Mouse (Mus musculus): ENCODE measurements around the gene Grn. TPM values are rescaled to one million over a fixed set of nuclear protein-coding genes. Genes with fewer than 3 reads are reported as not detected.

Grn gene
- polyA plus RNA-seq, 1 experiment from 2014 or later: 215 TPM

DNA sequence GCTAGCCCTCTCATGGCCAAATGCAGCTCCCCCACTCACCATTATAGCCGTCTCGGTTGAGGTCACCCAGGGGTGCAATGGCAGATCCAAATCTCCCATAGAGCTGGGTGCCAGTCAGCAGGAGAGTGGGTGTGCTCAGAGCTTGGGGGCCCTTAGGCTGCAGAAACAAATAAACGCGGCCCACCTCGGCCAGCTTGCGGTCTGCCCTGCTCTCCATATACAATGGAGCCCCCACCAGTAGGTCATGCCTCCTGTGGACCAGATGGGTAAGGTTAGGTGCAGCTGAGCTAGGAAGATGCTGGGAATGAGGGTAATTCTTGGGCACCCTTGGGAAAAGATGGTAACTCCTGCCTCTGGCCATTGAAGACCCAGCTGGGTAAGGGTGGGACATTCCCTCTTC is 34.8 kb downstream of the Grn start:
- H3K36me3 ChIP-seq (ENCODE audit: insufficient read depth, low read length): no peaks in the 10 kb centered on the region
- H3K4me1 ChIP-seq (ENCODE audit: insufficient read depth, low read depth, low read length): peaks cover 8% of the 10 kb centered on the region; the same call in 1 of the 2 replicates
- no peak overlapping the region for H3K4me2 ChIP-seq (replicated peaks; ENCODE audit: low read depth, low read length)
- TF ChIP-seq EP300 (IDR thresholded peaks at IDR 0.05) (no peak), CTCF (IDR thresholded peaks at IDR 0.05) (no peak)
- 85% methylated on average over 6 of the region's 6 CpGs for WGBS
- H3K27me3 ChIP-seq (replicated peaks; ENCODE audit: insufficient read depth, low read length): no peaks in the 10 kb centered on the region
- ATAC-seq (no peak), DNase-seq (ENCODE audit: low spot score) (no peak)
- H3K27ac ChIP-seq (ENCODE audit: low read length): no peak overlapping the region
- no peak overlapping the region for H3K9ac ChIP-seq (replicated peaks; ENCODE audit: low read depth)
- no peak overlapping the region for H3K4me3 ChIP-seq (ENCODE audit: low read depth, low read length)
- H3K9me3 ChIP-seq (ENCODE audit: low read length): no peaks in the 10 kb centered on the region

DNA sequence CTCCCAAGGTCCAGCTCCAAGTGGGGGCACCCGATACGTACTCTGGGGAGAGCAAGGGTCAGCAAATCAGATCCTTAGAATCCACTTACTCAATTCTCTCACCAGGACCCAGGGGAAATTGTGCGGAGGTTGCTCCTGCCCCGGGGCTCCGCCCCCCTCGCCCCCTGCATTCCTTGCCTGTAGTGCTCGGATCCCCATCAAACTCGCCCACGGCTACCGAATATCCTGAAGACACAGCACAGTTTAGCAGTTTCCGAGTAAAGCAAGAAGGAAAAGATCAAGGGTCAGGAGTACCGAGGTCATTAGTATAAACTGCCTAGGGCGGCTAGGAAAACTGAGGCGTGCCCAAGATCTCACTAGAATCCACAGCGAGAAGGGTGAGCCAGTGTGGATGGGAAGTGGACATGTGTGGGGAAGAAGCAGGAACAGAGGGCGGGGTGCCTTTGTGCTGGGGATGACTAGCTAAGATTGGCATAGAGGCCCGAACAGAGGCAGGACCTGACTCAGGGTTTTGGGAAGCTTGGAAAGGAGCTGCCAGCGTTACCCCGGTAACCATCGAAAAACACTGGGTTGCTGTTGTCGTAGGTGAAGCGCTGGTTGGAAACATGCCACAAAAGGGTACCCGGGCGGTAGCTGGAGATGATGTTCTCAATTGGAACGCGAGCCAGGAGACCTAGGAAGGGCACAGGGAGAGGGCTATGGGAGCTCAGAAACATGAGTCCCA is 35.8 kb downstream of the Grn start:
- Histone ChIP-seq H3K9me3 (ENCODE audit: low read length) (no peaks in the 10 kb centered on the region), H3K4me3 (ENCODE audit: low read depth, low read length) (no peak overlapping the region), H3K4me2 (replicated peaks; ENCODE audit: low read depth, low read length) (no peak overlapping the region), H3K27ac (ENCODE audit: low read length) (no peak overlapping the region), H3K36me3 (ENCODE audit: insufficient read depth, low read length) (no peaks in the 10 kb centered on the region), H3K9ac (replicated peaks; ENCODE audit: low read depth) (no peak overlapping the region), H3K27me3 (replicated peaks; ENCODE audit: insufficient read depth, low read length) (no peaks in the 10 kb centered on the region), H3K4me1 (ENCODE audit: insufficient read depth, low read depth, low read length) (peaks cover 8% of the 10 kb centered on the region; the same call in 1 of the 2 replicates)
- DNase-seq (ENCODE audit: low spot score) (peak; percentile 87), ATAC-seq (peak; percentile 29)
- TF ChIP-seq EP300 (IDR thresholded peaks at IDR 0.05): no peak
- no peak for TF ChIP-seq CTCF (IDR thresholded peaks at IDR 0.05)
- WGBS: 18% methylated on average over 26 of the region's 26 CpGs

DNA sequence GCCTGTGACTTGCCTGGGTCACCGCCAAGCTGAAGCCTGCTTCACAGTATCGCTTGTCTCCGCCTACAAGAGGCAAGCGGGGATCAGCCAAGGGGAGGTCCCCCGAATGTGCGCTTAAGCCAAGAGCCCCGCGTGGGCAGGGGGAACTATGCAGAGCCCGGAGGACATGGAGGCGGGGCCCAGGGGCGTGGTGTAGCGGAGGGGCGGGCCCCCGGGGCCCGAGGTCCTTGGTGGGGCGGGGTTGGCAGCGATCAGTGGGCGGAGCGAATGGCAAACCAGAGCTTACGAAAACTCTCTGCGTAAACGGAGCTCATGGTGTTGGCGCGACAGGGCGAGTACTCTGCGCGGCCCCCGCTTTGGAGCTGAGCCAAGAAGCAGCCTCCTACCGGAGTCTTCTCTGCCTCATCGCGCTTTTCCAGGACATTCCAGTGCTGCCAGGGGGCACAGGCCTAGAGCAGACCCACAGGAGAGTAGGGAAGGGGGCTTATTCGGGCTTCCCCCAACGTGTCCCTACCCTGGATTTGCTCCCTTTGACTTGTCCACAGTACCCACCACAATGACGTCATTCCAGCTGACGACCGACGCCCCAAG is 37.0 kb downstream of the Grn start:
- Histone ChIP-seq H3K9ac (replicated peaks; ENCODE audit: low read depth) (no peak overlapping the region), H3K36me3 (ENCODE audit: insufficient read depth, low read length) (no peaks in the 10 kb centered on the region), H3K9me3 (ENCODE audit: low read length) (no peaks in the 10 kb centered on the region), H3K27me3 (replicated peaks; ENCODE audit: insufficient read depth, low read length) (no peaks in the 10 kb centered on the region), H3K27ac (ENCODE audit: low read length) (peak overlapping the region; percentile 72), H3K4me1 (ENCODE audit: insufficient read depth, low read depth, low read length) (peaks cover 8% of the 10 kb centered on the region; the same call in 1 of the 2 replicates), H3K4me3 (ENCODE audit: low read depth, low read length) (peak overlapping the region; percentile 35), H3K4me2 (replicated peaks; ENCODE audit: low read depth, low read length) (peak overlapping the region; percentile 90)
- 0 out of 2 replicates have a peak, but pooled peaks have one; percentile 19 for TF ChIP-seq EP300 (IDR thresholded peaks at IDR 0.05)
- peak; percentile 32 for TF ChIP-seq CTCF (IDR thresholded peaks at IDR 0.05)
- WGBS: under 1% methylated on average over 37 of the region's 37 CpGs
- DNase-seq (ENCODE audit: low spot score) (peak; percentile 99), ATAC-seq (peak; percentile 97)

DNA sequence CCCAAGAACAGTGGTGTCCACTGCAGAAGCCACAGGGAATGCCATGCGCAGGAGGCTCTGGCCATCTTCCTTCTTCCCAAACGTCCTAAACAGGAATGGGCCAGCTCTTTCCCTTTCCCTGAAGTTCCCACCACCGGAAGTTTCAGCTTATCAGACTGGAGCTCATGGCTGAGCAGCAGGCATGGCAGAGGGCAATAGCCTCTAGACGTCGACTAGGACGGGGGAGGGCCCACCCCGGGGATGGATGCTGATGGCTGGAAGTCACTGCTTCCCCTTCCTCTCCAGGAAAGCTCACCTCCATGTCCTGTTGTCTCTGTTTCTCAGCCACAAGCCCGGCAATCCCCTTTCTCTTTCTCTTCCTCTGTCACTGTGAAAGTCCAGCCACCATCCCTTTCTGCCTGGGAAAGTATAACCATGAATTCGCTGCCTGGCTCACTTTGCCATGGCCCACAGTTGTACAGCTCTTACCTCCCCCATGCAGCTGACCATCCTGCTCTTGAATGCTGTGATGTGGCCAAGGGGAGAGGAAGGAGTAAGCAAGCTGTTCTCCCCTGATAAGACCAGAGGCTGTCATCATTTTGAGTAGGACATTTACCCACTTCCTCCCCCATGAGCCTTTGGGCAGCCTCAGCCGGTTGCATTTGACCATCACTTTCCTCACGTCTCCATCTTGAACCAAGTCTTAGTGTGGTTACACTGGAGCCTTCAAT is 39.7 kb downstream of the Grn start, which contains the start of gene Itga2b:
TSS of gene Itga2b (minus strand) at position 475 of the 710 bp plus-strand sequence.
- no peak within 1 kb of the TSS for H3K4me3 ChIP-seq (ENCODE audit: low read depth, low read length)
- WGBS: 51% methylated on average over 11 of the region's 11 CpGs
- no peak for TF ChIP-seq CTCF (IDR thresholded peaks at IDR 0.05)
- no peak for TF ChIP-seq EP300 (IDR thresholded peaks at IDR 0.05)

DNA sequence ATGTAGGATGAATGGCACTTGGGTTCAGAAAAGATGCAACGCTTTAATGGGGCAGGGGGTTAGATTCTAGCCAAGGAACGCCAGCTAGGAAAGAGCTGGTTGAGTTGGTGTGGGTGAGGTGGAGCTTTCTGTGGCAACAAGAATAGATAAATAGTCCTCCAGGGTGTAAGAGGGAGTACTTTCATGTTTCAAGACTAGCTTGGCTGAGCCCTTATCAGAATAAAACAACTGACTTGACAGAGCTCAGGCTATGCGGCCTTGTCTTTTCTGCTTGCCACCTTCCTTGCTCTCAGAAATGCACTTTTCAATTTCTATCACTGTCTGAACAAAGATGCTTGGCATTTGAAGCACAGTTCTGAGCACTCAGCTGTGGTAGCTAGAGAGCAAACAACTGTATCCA is 44.9 kb downstream of the Grn start:
- ATAC-seq: no peak
- Histone ChIP-seq H3K9ac (replicated peaks; ENCODE audit: low read depth) (no peak overlapping the region), H3K4me1 (ENCODE audit: insufficient read depth, low read depth, low read length) (no peaks in the 10 kb centered on the region), H3K4me2 (replicated peaks; ENCODE audit: low read depth, low read length) (no peak overlapping the region), H3K36me3 (ENCODE audit: insufficient read depth, low read length) (peaks cover 18% of the 10 kb centered on the region; the same call in 1 of the 2 replicates), H3K9me3 (ENCODE audit: low read length) (no peaks in the 10 kb centered on the region), H3K27ac (ENCODE audit: low read length) (no peak overlapping the region), H3K4me3 (ENCODE audit: low read depth, low read length) (no peak overlapping the region), H3K27me3 (replicated peaks; ENCODE audit: insufficient read depth, low read length) (no peaks in the 10 kb centered on the region)
- TF ChIP-seq CTCF (IDR thresholded peaks at IDR 0.05) (no peak), EP300 (IDR thresholded peaks at IDR 0.05) (no peak)
- WGBS: 92% methylated on average over 3 of the region's 3 CpGs
- no peak for DNase-seq (ENCODE audit: low spot score)

More for the DNA sequence above, 39.7 kb downstream of the Grn start, which contains the start of gene Itga2b:
- ATAC-seq (no peak), DNase-seq (ENCODE audit: low spot score) (no peak)
- Histone ChIP-seq H3K4me2 (replicated peaks; ENCODE audit: low read depth, low read length) (no peak within 1 kb of the TSS), H3K36me3 (ENCODE audit: insufficient read depth, low read length) (no peaks in the 10 kb centered on the region), H3K9me3 (ENCODE audit: low read length) (no peaks in the 10 kb centered on the region), H3K9ac (replicated peaks; ENCODE audit: low read depth) (no peak within 1 kb of the TSS), H3K4me1 (ENCODE audit: insufficient read depth, low read depth, low read length) (peaks cover 8% of the 10 kb centered on the region; the same call in 1 of the 2 replicates), H3K27me3 (replicated peaks; ENCODE audit: insufficient read depth, low read length) (no peaks in the 10 kb centered on the region), H3K27ac (ENCODE audit: low read length) (no peak within 1 kb of the TSS)

DNA sequence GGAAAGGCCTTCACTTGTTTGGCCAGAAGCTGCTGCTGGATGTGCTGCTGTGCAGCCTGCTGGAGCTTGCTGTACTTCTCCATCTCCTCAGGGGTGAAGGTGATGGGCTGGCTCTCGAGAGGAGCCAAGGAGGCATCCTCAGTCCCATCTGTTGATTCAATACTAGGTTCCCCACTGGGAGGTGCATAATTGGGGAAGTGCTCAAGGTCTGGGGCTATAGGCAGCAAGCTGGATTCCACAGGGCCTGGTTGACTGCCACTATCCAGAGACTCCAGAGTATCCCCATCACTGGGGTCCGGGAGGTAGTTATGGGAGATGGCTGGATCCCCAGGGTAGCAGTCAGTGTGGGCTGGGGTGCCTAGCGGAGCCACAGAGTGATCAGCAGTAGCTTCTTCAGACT is 48.6 kb downstream of the Grn start:
- WGBS: 93% methylated on average over 3 of the region's 3 CpGs
- no peaks in the 10 kb centered on the region for H3K9me3 ChIP-seq (ENCODE audit: low read length)
- TF ChIP-seq EP300 (IDR thresholded peaks at IDR 0.05) (no peak), CTCF (IDR thresholded peaks at IDR 0.05) (no peak)
- DNase-seq (ENCODE audit: low spot score) (no peak), ATAC-seq (no peak)
- H3K4me2 ChIP-seq (replicated peaks; ENCODE audit: low read depth, low read length): no peak overlapping the region
- no peaks in the 10 kb centered on the region for H3K4me1 ChIP-seq (ENCODE audit: insufficient read depth, low read depth, low read length)
- H3K27me3 ChIP-seq (replicated peaks; ENCODE audit: insufficient read depth, low read length): no peaks in the 10 kb centered on the region
- H3K27ac ChIP-seq (ENCODE audit: low read length): no peak overlapping the region
- no peak overlapping the region for H3K9ac ChIP-seq (replicated peaks; ENCODE audit: low read depth)
- no peak overlapping the region for H3K4me3 ChIP-seq (ENCODE audit: low read depth, low read length)
- H3K36me3 ChIP-seq (ENCODE audit: insufficient read depth, low read length): peaks cover 37% of the 10 kb centered on the region
